In genomic region chr16:89831172-89831571, GRCm38 (mm10) we compare ENCODE assay signal across 8 mouse cellular contexts.
DNase-seq lines count a peak whose midpoint lies in the region; ATAC-seq lines count a peak whose summit lies in the region.

No protein-coding gene starts in this region.

- no peak overlapping the region for H3K27ac ChIP-seq in forebrain, embryonic 12.5 days
- peak overlapping the region; percentile 56 for H3K27ac ChIP-seq in lung, embryonic 16.5 days (ENCODE audit: low read length)

- peaks cover 12% of the 10 kb centered on the region; the same call in 1 of the 2 replicates for H3K36me3 ChIP-seq in forebrain, embryonic 12.5 days (replicated peaks)
- H3K36me3 ChIP-seq in lung, embryonic 16.5 days (ENCODE audit: control insufficient read depth, insufficient read depth, low read length) = no peaks in the 10 kb centered on the region

- peaks cover 13% of the 10 kb centered on the region; the same call in 1 of the 2 replicates for H3K4me1 ChIP-seq in forebrain, embryonic 12.5 days
- peaks cover 6% of the 10 kb centered on the region; the same call in 1 of the 2 replicates for H3K4me1 ChIP-seq in lung, embryonic 16.5 days (replicated peaks; ENCODE audit: control insufficient read depth, insufficient read depth, low read length)

- no peaks in the 10 kb centered on the region for H3K27me3 ChIP-seq in forebrain, embryonic 12.5 days
- no peaks in the 10 kb centered on the region for H3K27me3 ChIP-seq in lung, embryonic 16.5 days (ENCODE audit: control insufficient read depth, insufficient read depth, low read depth, low read length)

- no peaks in the 10 kb centered on the region for H3K9me3 ChIP-seq in forebrain, embryonic 12.5 days
- no peaks in the 10 kb centered on the region for H3K9me3 ChIP-seq in lung, embryonic 16.5 days (ENCODE audit: control insufficient read depth, low read length)

- no peak overlapping the region for H3K4me3 ChIP-seq in forebrain, embryonic 12.5 days (replicated peaks)
- no peak overlapping the region for H3K4me3 ChIP-seq in lung, embryonic 16.5 days (ENCODE audit: low read length)

- peak; percentile 49 for DNase-seq in adrenal gland, postnatal 14 days
- DNase-seq in adrenal gland, adult 18-20 months (ENCODE audit: low spot score in 2 of 2) = no peak
- peak; percentile 62 to 64 for DNase-seq in right cerebral cortex, adult 2 months (ENCODE audit: low spot score in 2 of 2)
- DNase-seq in right cerebral cortex, postnatal 25 days = no peak
- peak; percentile 53 for DNase-seq in thymus, postnatal 14 days

- 0 out of 2 replicates have a peak, but pooled peaks have one; percentile 25 for ATAC-seq in forebrain, embryonic 12.5 days (ENCODE audit: low FRiP score)
- ATAC-seq in inflammation-experienced regulatory T-cells, adult 6 months = peak; percentile 26
- ATAC-seq in lung, embryonic 16.5 days (ENCODE audit: low read depth) = peak; percentile 48; the same call in 1 of the 2 replicates

- H3K9ac ChIP-seq in forebrain, embryonic 12.5 days = no peak overlapping the region
- no peak overlapping the region for H3K9ac ChIP-seq in lung, embryonic 16.5 days (ENCODE audit: low read length)

- H3K4me2 ChIP-seq in forebrain, embryonic 12.5 days = no peak overlapping the region
- H3K4me2 ChIP-seq in lung, embryonic 16.5 days (ENCODE audit: low read depth, low read length) = peak overlapping the region; percentile 35

- 35% methylated on average over 10 of the region's 10 CpGs for WGBS in forebrain, embryonic 12.5 days
- 26% methylated on average over 10 of the region's 10 CpGs for WGBS in lung, embryonic 16.5 days

Comparison
In these comparisons a context has a peak if more than half of its experiments do, and no peak if none do; other contexts are left out.
1. DNase-seq: peak in adrenal gland, postnatal 14 days (single experiment), right cerebral cortex, adult 2 months (2 of 2) and thymus, postnatal 14 days (single experiment); none in adrenal gland, adult 18-20 months (0 of 2) and right cerebral cortex, postnatal 25 days (single experiment).
2. Peak in every context shown above with its lines, with median percentiles within 50 percentile points of each other: ATAC-seq.